Mouse (Mus musculus) ES-Bruce4 (cell line): ENCODE data around the gene C530008M17Rik. TPM values are rescaled to one million over a fixed set of nuclear protein-coding genes. Genes with fewer than 3 reads are reported as not detected.

Experiments used
- H3K27ac ChIP-seq: 2 replicates; pipeline ENCODE4 v1.5.1; 2012; ENCODE audit warnings: low read length, inconsistent platforms; ENCODE audit not compliant: insufficient read depth
- H3K27me3 ChIP-seq: 2 replicates; pipeline ENCODE4 v1.6.1; 2012; ENCODE audit warnings: mild to moderate bottlenecking, low read length, inconsistent platforms; ENCODE audit not compliant: control insufficient read depth, poor library complexity, insufficient read depth, severe bottlenecking
- H3K36me3 ChIP-seq: 2 replicates; pipeline ENCODE4 v1.6.1; 2012; ENCODE audit warnings: inconsistent platforms, mild to moderate bottlenecking, low read length, moderate library complexity; ENCODE audit not compliant: control insufficient read depth, poor library complexity, insufficient read depth, severe bottlenecking
- H3K4me1 ChIP-seq: one replicate; pipeline ENCODE4 v1.8.1; 2011; ENCODE audit warnings: low read length; ENCODE audit not compliant: control insufficient read depth, insufficient read depth
- H3K4me3 ChIP-seq: 2 replicates; pipeline ENCODE4 v1.5.1; 2011; ENCODE audit warnings: low read depth, mild to moderate bottlenecking, low read length
- H3K9ac ChIP-seq: 2 replicates; pipeline ENCODE4 v1.6.1; 2012; ENCODE audit warnings: low read depth, mild to moderate bottlenecking, inconsistent platforms; ENCODE audit not compliant: poor library complexity, severe bottlenecking
- H3K9me3 ChIP-seq: replicated peaks from 2 replicates; pipeline ENCODE4 v1.6.1; 2012; ENCODE audit warnings: mild to moderate bottlenecking, low read length, inconsistent platforms; ENCODE audit not compliant: control insufficient read depth, poor library complexity, insufficient read depth, severe bottlenecking
- CTCF ChIP-seq: IDR thresholded peaks from one replicate; pipeline ENCODE4 v1.8.1; 2011; ENCODE audit warnings: low read depth, low read length
- EP300 ChIP-seq: IDR thresholded peaks from 2 replicates; pipeline ENCODE4 v1.6.1; 2011; ENCODE audit warnings: low read depth, low read length; ENCODE audit not compliant: insufficient read depth
- POLR2A ChIP-seq: IDR thresholded peaks from one replicate; pipeline ENCODE4 v1.8.1; 2011; ENCODE audit warnings: low read length; ENCODE audit not compliant: insufficient read depth
- polyA plus RNA-seq: library from polyadenylated mRNA; stranded (reverse); fragments of >200 nt; gene quantifications from 2 replicates; pipeline ENCODE4 v1.2.4, GENCODE M21; 2011; ENCODE audit warnings: low read depth; ENCODE audit not compliant: missing spikeins, insufficient read depth, insufficient read length

C530008M17Rik gene
- polyA plus RNA-seq, 1 experiment = 5.1 TPM

DNA sequence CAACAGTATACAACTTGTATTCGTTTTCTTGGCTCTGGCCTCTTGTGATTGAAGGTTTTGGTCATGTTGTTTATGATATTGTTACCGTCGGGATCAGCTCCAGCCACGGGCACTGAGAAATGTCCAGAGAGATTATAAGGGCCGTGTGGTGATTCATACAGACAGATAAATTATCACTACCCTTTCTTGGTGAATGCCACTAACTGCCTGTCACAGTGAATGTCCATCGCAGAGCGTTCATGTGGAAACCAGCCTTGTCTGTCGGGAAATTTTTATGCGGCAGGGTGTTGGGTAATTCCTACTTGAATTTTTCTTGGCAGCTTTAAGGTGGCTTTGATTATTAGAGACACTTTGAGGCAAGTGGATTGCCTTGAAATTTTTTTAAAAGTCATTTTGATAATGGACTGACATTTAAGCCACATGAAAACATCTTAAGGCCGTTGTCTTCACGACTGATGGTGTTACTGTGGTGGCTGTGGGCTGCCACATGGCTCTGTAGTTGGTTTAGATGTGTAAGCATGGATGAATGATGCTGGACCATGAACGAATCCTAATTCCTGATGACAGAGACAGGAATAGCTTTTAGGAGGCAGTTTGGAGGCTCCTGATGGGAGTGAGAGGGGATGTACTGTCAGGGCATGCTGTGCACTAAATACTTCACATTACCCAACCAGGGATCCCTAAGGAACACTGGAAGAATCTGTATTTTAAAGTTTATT lies 35.6 kb downstream of the C530008M17Rik start:
- no peak for TF ChIP-seq EP300
- no peak for TF ChIP-seq CTCF
- no peak for TF ChIP-seq POLR2A
- no peak overlapping the region for H3K4me3 ChIP-seq
- no peaks in the 10 kb centered on the region for H3K4me1 ChIP-seq
- no peaks in the 10 kb centered on the region; the same call in 1 of the 2 replicates for H3K27me3 ChIP-seq
- no peaks in the 10 kb centered on the region for H3K36me3 ChIP-seq
- no peaks in the 10 kb centered on the region for H3K9me3 ChIP-seq
- H3K9ac ChIP-seq = no peak overlapping the region
- H3K27ac ChIP-seq = no peak overlapping the region

DNA sequence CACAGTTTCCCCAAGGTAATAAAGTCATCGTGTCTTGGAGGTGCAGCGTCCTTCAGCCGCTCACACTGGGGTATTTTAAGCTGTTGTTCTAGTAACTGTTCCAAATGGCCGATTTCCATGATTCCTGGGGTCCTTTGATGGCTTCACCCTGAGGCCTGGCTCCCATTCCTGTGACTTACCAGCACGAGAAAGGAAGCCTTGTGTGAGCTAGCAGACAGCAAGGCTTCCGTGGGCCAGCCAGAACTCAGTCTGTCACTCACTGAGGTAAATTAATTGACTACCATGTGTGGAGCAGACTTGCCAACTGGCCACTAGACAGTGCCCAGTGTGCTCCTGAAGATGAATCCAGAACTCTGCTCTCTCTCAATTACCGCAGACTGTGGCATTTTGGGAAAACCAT lies 41.2 kb downstream of the C530008M17Rik start:
- Histone ChIP-seq H3K27me3 (no peaks in the 10 kb centered on the region; the same call in 1 of the 2 replicates), H3K4me1 (no peaks in the 10 kb centered on the region), H3K9me3 (no peaks in the 10 kb centered on the region), H3K4me3 (no peak overlapping the region), H3K9ac (no peak overlapping the region), H3K27ac (no peak overlapping the region), H3K36me3 (no peaks in the 10 kb centered on the region)
- TF ChIP-seq EP300 (no peak), CTCF (no peak), POLR2A (no peak)

DNA sequence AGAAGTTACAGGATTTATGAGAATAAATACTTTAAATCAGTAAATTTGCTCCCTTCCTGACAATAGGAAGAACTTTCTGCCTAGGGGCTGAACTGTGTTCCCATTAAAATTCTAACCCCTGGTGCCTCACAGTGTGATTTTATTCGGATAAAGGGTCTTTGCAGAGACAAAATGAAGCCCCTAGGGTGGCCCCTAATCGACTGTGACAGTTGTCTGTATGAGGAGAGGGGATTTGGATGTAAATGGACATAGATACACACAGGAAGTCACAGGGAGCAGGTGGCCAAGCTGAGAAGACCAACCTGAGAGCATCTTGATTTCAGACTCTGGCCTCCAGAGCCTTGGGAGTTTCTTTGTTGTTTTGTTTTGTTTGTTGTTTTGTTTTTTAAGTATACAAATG lies 41.9 kb downstream of the C530008M17Rik start:
- H3K27ac ChIP-seq = no peak overlapping the region
- TF ChIP-seq POLR2A = no peak
- TF ChIP-seq CTCF = no peak
- no peaks in the 10 kb centered on the region for H3K36me3 ChIP-seq
- H3K27me3 ChIP-seq = no peaks in the 10 kb centered on the region
- H3K4me3 ChIP-seq = no peak overlapping the region
- no peak overlapping the region for H3K9ac ChIP-seq
- H3K9me3 ChIP-seq = no peaks in the 10 kb centered on the region
- no peaks in the 10 kb centered on the region for H3K4me1 ChIP-seq

DNA sequence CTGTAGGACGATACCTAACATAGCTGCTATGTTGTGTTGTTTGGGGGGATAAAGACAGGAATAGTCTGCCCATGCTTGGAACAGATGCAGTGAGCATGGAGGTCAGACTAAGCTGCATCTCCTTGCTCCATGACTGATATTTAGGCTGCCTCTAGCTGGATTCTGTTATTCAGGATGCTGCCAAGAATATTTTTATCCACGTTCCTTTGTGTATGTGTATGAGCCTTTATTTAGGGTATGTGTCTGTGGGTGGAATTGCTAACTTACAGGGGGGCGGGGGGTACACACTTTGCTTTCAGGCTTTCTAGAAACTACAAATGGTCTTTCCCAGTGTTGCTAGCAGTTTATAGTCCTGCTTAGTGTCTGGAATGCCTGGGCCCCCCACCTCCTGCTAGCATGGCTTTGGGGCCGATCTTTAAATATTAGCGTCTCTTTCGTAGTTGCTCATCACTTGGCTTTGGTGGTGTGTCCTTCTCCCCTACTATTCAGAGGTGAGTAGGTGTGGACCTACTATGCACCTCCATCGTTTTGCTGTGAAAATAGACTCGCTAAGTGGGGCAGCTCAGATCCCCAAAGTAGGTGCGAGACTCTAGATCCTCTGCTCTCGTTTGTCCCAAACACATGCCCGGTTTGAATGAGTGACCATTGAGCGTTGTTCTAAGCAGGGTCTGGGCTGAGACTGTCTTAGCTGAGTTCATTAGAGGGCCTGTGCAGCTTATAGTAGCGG lies 45.0 kb downstream of the C530008M17Rik start:
- Histone ChIP-seq H3K9me3 (no peaks in the 10 kb centered on the region), H3K27ac (no peak overlapping the region), H3K4me1 (no peaks in the 10 kb centered on the region), H3K9ac (no peak overlapping the region), H3K36me3 (no peaks in the 10 kb centered on the region), H3K27me3 (no peaks in the 10 kb centered on the region), H3K4me3 (no peak overlapping the region)
- no peak for TF ChIP-seq EP300

DNA sequence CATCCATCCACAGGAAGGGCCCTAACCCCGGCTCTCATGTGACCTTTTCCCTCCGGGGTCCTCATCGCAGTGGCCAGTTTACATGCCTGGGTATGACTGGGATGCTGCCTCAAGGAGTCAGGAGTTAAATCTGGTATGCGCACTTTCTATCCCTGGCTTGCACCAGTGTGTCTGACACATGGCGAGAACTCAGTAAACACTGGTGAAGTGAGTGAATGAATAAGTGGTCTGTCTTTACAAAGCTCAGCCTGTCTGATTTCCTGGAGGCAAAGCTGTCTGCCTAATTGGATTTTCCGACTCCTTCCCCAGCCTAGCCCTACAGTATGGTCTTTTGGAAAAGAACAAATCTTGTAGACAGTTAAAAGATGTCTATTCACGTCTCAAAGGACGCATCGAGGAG lies 45.8 kb downstream of the C530008M17Rik start:
- no peaks in the 10 kb centered on the region for H3K4me1 ChIP-seq
- no peak for TF ChIP-seq POLR2A
- no peaks in the 10 kb centered on the region for H3K27me3 ChIP-seq
- no peak overlapping the region for H3K4me3 ChIP-seq
- no peaks in the 10 kb centered on the region for H3K36me3 ChIP-seq
- no peak overlapping the region for H3K27ac ChIP-seq
- H3K9ac ChIP-seq = no peak overlapping the region
- no peaks in the 10 kb centered on the region for H3K9me3 ChIP-seq

DNA sequence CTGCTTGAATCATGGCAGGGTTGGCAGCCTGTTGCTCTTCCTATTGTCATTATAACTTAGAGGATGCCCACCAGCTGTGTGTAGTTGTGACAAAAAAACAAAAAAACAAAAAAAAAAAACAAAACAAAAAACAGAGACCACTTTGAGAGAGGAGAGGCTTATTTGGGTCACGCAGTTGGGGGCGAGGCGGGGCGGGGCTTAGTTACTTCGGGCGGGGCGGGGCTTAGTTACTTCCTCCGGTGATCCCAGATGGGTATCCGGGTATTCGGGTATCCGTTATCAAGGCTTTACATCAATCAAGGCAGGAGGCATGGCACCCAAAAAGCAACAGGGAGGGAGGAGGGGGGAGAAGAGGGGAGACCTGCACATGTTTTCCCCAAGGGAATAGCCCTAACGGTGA lies 46.3 kb downstream of the C530008M17Rik start:
- Histone ChIP-seq H3K9ac (no peak overlapping the region), H3K27me3 (no peaks in the 10 kb centered on the region), H3K4me1 (no peaks in the 10 kb centered on the region), H3K9me3 (no peaks in the 10 kb centered on the region), H3K36me3 (no peaks in the 10 kb centered on the region), H3K4me3 (no peak overlapping the region), H3K27ac (no peak overlapping the region)
- no peak for TF ChIP-seq EP300
- no peak for TF ChIP-seq CTCF
- no peak for TF ChIP-seq POLR2A
